ENCODE assay signal across 8 mouse cellular contexts in genomic region chr11:26961336-26961980, GRCm38 (mm10).
DNase-seq lines count a peak whose midpoint lies in the region; ATAC-seq and TF ChIP-seq lines count a peak whose summit lies in the region.

No protein-coding gene starts in this region.

- H3K4me3 ChIP-seq in heart, embryonic 14.5 days (ENCODE audit: control insufficient read depth in 1 of 2, insufficient read depth in 1 of 2, low read depth in 1 of 2, low read length in 2 of 2): no peak overlapping the region
- H3K4me3 ChIP-seq in liver, embryonic 12.5 days: no peak overlapping the region
- no peak overlapping the region for H3K4me3 ChIP-seq in neural tube, embryonic 12.5 days
- no peak overlapping the region for H3K4me3 ChIP-seq in stomach, postnatal 0 days (ENCODE audit: low read depth, low read length)

- ATAC-seq in erythroid progenitor cell, adult 5-6 weeks (replicated peaks; ENCODE audit: low FRiP score, poor library complexity, severe bottlenecking): peak; percentile 68
- peak; percentile 85; the same call in 1 of the 2 replicates for ATAC-seq in heart, embryonic 14.5 days (ENCODE audit: insufficient number of reproducible peaks, insufficient read depth, low FRiP score, low read depth)
- ATAC-seq in liver, embryonic 12.5 days: peak; percentile 74
- peak; percentile 98 for ATAC-seq in neural tube, embryonic 12.5 days (ENCODE audit: low FRiP score, low read depth)
- peak; percentile 94 for ATAC-seq in stomach, postnatal 0 days (ENCODE audit: low FRiP score, low TSS enrichment)

- no peak overlapping the region; the same call in 1 of the 2 replicates for H3K9ac ChIP-seq in heart, embryonic 14.5 days (ENCODE audit: low read length)
- H3K9ac ChIP-seq in liver, embryonic 12.5 days: no peak overlapping the region
- H3K9ac ChIP-seq in neural tube, embryonic 12.5 days: no peak overlapping the region
- H3K9ac ChIP-seq in stomach, postnatal 0 days (ENCODE audit: low read length): no peak overlapping the region

- H3K27ac ChIP-seq in heart, embryonic 14.5 days (replicated peaks in 1 of 2; ENCODE audit: control insufficient read depth in 1 of 2, insufficient read depth in 1 of 2, low read depth in 2 of 2, low read length in 2 of 2): no peak overlapping the region
- no peak overlapping the region for H3K27ac ChIP-seq in liver, embryonic 12.5 days
- no peak overlapping the region for H3K27ac ChIP-seq in neural tube, embryonic 12.5 days
- H3K27ac ChIP-seq in stomach, postnatal 0 days (replicated peaks): no peak overlapping the region

- H3K4me1 ChIP-seq in heart, embryonic 14.5 days (ENCODE audit: control insufficient read depth in 2 of 2, insufficient read depth in 2 of 2, low read length in 2 of 2): peaks cover 7 to 12% of the 10 kb centered on the region in 2 experiments
- no peaks in the 10 kb centered on the region for H3K4me1 ChIP-seq in liver, embryonic 12.5 days
- peaks cover 5% of the 10 kb centered on the region for H3K4me1 ChIP-seq in neural tube, embryonic 12.5 days
- H3K4me1 ChIP-seq in stomach, postnatal 0 days (replicated peaks; ENCODE audit: control insufficient read depth, insufficient read depth): no peaks in the 10 kb centered on the region

- peak; percentile 93 for TF ChIP-seq CTCF in brain, embryonic 14.5 days (IDR thresholded peaks at IDR 0.05; ENCODE audit: borderline replicate concordance, extremely low read depth, insufficient read depth, insufficient read length)
- peak; percentile 86 for TF ChIP-seq CTCF in stomach, postnatal 0 days (IDR thresholded peaks at IDR 0.05; ENCODE audit: low read depth)

- no peak for TF ChIP-seq EP300 in stomach, postnatal 0 days (optimal IDR thresholded peaks at IDR 0.05)

- no peak for TF ChIP-seq POLR2A in brain, embryonic 14.5 days (IDR thresholded peaks at IDR 0.05; ENCODE audit: borderline replicate concordance, extremely low read depth, insufficient read depth, insufficient read length, poor library complexity, severe bottlenecking)

- peak overlapping the region; percentile 46 for H3K4me2 ChIP-seq in heart, embryonic 14.5 days (ENCODE audit: low read length)
- no peak overlapping the region for H3K4me2 ChIP-seq in liver, embryonic 12.5 days
- H3K4me2 ChIP-seq in neural tube, embryonic 12.5 days (replicated peaks): peak overlapping the region; percentile 44
- H3K4me2 ChIP-seq in stomach, postnatal 0 days (replicated peaks; ENCODE audit: low read depth): no peak overlapping the region; the same call in 1 of the 2 replicates

- no peaks in the 10 kb centered on the region for H3K9me3 ChIP-seq in heart, embryonic 14.5 days (ENCODE audit: control insufficient read depth, low read length)
- H3K9me3 ChIP-seq in liver, embryonic 12.5 days (replicated peaks): no peaks in the 10 kb centered on the region
- no peaks in the 10 kb centered on the region for H3K9me3 ChIP-seq in neural tube, embryonic 12.5 days
- no peaks in the 10 kb centered on the region for H3K9me3 ChIP-seq in stomach, postnatal 0 days (ENCODE audit: control insufficient read depth, low read length)

- WGBS in heart, embryonic 14.5 days: 19% methylated on average over 5 of the region's 5 CpGs
- 10% methylated on average over 5 of the region's 5 CpGs for WGBS in liver, embryonic 12.5 days (ENCODE audit: insufficient replicate concordance)
- WGBS in neural tube, embryonic 12.5 days: 2% methylated on average over 5 of the region's 5 CpGs
- WGBS in stomach, postnatal 0 days: 9% methylated on average over 5 of the region's 5 CpGs

- H3K27me3 ChIP-seq in heart, embryonic 14.5 days (ENCODE audit: control insufficient read depth, insufficient read depth, low read length): no peaks in the 10 kb centered on the region
- no peaks in the 10 kb centered on the region for H3K27me3 ChIP-seq in liver, embryonic 12.5 days (replicated peaks)
- H3K27me3 ChIP-seq in neural tube, embryonic 12.5 days (replicated peaks): no peaks in the 10 kb centered on the region
- no peaks in the 10 kb centered on the region for H3K27me3 ChIP-seq in stomach, postnatal 0 days (ENCODE audit: control insufficient read depth, insufficient read depth, low read length)

- no peaks in the 10 kb centered on the region for H3K36me3 ChIP-seq in heart, embryonic 14.5 days (ENCODE audit: control insufficient read depth, insufficient read depth, low read length)
- H3K36me3 ChIP-seq in liver, embryonic 12.5 days: no peaks in the 10 kb centered on the region
- no peaks in the 10 kb centered on the region for H3K36me3 ChIP-seq in neural tube, embryonic 12.5 days
- no peaks in the 10 kb centered on the region for H3K36me3 ChIP-seq in stomach, postnatal 0 days (ENCODE audit: control insufficient read depth, insufficient read depth, low read length)

- peak; percentile 86 to 87 for DNase-seq in B cell, adult 2 months
- DNase-seq in brain, embryonic 14.5 days (ENCODE audit: low read depth): peak; percentile 97
- peak; percentile 91 for DNase-seq in kidney, postnatal 10 days
- peak; percentile 89 for DNase-seq in stomach, postnatal 0 days (ENCODE audit: low spot score)

Comparison
In these comparisons a context has a peak if more than half of its experiments do, and no peak if none do; other contexts are left out.
1. H3K4me2 ChIP-seq: peak in heart, embryonic 14.5 days (single experiment) and neural tube, embryonic 12.5 days (single experiment); none in liver, embryonic 12.5 days (single experiment) and stomach, postnatal 0 days (single experiment).
2. Peak in every context shown above with its lines, with median percentiles within 50 percentile points of each other: DNase-seq and ATAC-seq.